Mouse (Mus musculus): ENCODE measurements around the gene Prkag3. TPM values are rescaled to one million over a fixed set of nuclear protein-coding genes. Genes with fewer than 3 reads are reported as not detected.
A peak's percentile ranks its signal among the peaks of the same experiment; 100 is the strongest.

Gene Prkag3
- total RNA-seq (2021), result not detected

DNA sequence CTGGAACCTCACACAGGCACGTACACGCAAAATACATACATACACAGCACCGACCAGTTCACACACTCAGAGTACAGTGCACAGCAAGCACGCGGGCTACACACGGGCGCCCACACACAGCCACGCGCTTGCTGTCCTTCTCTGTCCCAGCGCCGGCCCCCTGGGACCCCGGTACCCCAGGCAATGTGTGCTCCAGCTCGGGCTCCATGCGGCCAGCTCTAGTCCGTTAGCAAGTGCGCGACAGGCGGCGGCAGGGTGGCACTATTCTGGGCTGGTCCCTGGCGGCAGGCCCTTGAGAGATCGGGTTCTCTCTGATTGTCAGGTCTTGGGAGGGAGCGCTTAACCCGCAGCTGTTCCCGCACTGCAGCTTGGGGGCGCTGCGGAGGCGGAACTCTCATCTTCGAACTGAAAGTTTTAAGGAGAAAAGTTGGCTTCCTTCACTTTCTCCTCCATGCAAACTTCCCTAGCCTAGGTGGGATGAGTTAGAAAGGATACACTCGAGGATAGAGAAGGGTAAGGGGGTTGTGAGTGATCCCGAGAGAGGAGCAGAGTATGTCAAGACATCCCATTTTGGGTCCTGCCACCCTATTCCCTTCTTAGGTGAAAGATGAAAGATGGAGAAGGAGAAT lies at the start of gene Prkag3:
Gene Prkag3, minus strand, starts transcription at position 579 of the 629 bp plus-strand sequence.
- intact Hi-C loops (cut with DNase I), result no loop called here
- DNase-seq (ENCODE audit: extremely low spot score in 1 of 2, low spot score in 2 of 2), result peak in 1 of 2 experiments; percentile 71

DNA sequence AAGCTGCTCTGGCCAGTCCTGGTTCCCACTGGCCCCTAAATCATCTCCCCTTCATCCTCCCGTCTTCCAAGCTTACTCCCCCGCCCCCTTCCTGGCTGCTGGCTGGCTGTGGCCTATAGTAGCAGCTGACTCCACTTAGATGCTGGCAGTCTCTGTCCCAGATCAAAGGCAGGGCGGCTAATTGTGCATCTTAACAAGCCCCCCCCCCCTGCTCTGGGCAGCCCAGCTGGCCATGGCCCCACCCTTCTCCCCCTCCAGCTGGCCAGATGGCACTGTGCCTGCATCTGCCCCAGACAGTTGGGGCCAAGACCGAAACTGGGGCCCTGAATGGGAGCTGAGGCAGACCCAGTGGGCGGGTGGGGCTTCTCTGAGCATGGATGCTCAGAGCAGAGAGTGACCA lies 48.4 kb upstream of the Prkag3 start:
- DNase-seq (ENCODE audit: extremely low spot score in 1 of 2, low spot score in 2 of 2), result peak in 1 of 2 experiments; percentile 73

DNA sequence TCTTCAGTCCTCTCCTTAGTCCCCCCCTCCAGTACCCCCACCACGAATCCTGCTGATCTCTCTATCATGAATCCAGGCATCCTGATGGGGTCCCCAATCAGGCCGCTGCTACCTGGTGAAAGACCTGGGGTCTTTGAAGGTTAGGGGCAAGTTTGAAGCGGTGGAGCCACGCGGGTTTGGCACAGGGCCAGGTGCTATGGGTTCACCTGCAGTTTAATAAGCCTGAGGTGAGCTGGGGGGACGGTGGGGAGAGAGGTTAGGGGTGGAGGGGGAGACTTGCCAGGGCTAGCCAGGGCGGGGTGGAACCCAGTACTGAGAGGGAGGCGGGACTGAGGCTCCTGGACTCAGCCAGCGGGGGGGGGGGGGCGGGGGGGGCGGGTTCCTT lies 46.1 kb upstream of the Prkag3 start:
- intact Hi-C loops (cut with DNase I), result no loop called here
- DNase-seq (ENCODE audit: extremely low spot score in 1 of 2, low spot score in 2 of 2), result no peak

More for the DNA sequence above, 48.4 kb upstream of the Prkag3 start:
- intact Hi-C loops (cut with DNase I), result no loop called here

DNA sequence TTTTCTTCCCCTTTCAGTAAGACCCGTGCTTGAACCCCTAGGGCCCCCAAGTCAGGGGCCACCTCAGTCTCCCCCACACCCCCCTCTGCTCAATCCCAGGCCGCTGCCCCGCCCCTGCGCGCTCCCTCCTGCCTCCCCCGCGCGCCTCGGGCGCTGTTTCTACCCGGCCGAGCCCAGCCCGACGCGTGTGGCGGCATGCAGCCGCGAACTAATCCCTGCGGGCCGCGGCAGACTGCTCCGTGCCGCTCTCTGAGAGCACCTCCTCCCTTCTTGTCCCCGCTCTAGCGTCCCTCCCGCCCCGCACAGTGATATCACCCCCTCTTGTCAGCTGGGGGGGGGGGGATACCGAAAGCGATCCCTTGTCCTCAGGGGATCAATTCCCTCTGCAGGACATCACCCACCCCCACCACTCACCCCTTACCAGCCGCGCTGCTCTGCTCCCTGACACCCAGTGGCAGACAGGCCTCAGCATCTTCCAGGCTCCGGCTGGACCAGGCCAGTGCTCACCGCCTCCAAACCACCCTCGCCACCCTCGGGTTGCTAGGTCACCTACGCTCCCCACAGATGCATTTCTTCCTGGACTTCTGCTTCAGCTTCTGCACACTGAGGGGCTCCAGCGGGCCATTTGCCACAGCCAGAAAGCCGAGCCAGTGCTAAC lies 45.6 kb upstream of the Prkag3 start:
- intact Hi-C loops (cut with DNase I), result no loop called here
- no peak for DNase-seq (ENCODE audit: extremely low spot score in 1 of 2, low spot score in 2 of 2)

DNA sequence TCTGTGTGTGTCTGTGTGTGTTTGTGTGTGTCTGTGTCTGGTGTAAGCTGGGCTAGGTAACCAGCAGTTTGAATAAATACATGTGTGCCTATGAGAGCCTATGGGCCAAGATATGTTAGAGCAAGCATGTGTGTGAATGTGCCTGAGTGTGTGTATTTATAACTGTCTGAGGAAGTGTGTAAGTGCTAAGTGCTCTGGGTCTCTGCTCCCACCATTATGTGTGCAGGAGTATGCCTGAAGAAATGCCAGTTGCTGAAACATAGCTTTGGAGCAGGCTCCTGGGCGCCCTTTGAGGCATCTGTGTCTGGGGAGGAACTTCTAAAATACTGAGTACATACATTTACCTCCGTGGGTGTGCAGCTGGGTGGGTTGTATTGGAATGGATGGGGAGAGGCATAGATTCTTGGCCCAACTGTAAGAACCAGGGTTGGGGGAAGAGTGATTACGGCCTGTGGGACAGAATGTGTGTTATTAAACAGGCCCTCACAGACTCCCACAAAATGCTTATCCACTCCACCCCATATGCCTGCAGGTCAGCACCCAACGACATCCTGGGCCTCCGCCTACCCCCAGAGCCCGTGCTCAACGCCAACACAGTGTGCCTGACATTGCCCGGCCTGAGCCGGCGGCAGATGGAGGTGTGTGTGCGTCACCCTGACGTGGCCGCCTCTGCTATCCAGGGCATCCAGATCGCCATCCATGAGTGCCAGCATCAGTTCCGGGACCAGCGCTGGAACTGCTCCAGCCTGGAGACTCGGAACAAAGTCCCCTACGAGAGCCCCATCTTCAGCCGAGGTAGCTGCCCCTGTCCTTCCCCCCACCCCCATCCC lies 44.0 kb upstream of the Prkag3 start:
- intact Hi-C loops (cut with DNase I), result no loop called here
- DNase-seq (ENCODE audit: extremely low spot score in 1 of 2, low spot score in 2 of 2), result peak in 1 of 2 experiments; percentile 12

DNA sequence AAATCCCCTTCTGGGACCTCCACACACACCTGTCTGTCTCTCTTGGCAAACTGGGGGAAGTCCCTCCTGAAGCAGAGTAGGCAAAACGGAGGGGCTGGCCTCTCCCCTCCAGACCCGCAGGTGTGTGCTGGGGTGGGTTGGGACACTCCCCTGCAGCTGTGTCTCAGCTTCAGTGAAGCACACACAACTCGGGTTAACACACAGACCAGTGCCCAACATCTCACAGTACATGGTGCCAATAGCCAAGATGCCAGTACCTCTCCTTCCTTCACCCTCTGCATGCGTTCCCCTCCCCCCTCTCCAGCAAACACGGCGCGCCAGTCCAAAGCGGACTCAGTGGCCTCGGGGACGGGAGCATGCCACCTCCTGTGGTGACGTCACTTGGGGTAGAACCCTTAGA lies 42.2 kb upstream of the Prkag3 start, which contains the start of gene Wnt10a:
Gene Wnt10a, plus strand, starts transcription at position 268 of the 400 bp plus-strand sequence.
- intact Hi-C loops (cut with DNase I), result no loop called here

DNA sequence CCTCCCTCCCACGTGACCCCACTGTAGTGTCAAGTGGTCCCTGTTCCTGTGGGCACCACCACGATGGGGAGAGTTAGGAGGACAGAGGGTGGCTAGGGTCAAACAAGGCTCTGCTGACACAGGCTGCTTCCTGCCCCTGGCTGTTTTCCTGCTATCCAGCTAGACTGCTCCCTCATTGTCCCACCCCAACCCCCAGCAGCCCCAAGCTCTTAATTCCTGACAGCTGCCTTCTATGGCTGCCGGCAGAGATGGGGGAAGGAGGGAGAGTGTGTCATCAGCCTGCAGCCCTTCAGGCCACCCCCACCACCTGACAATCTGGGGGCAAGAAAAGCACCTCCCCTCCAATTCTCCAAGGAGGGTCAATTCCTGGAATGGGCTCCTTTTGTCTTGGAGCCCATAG lies 41.1 kb upstream of the Prkag3 start:
- intact Hi-C loops (cut with DNase I), result no loop called here
- no peak for DNase-seq (ENCODE audit: extremely low spot score in 1 of 2, low spot score in 2 of 2)

More for the DNA sequence above, 42.2 kb upstream of the Prkag3 start, which contains the start of gene Wnt10a:
- no peak for DNase-seq (ENCODE audit: extremely low spot score in 1 of 2, low spot score in 2 of 2)

DNA sequence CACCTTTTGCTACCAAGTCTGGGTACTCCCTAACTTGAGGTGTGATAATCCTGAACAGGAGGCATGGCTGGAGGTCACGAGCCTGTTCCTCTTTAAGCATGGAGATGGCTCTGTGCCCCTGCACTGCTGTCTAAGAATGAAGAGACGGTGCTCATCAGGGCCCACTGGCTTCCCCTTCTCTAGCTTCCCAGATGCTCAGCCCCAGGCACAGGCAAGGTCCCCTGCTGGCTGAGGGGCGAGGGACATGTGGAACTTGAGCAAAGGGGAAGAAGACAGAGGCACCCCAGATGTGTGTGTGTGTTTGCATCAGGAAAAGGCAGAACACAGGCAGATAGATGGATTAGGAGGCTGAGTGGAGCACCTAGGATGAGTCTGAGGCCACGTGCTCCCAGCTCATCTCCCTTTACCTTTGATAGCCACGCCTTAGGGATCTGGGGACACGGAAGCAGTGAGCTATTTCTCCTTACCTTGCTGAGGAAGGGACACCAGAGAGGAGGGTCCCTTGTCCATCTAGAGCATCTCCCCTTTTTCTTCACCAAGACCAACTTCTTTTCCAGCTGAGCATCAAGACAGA lies 39.7 kb upstream of the Prkag3 start:
- no peak for DNase-seq (ENCODE audit: extremely low spot score in 1 of 2, low spot score in 2 of 2)
- intact Hi-C loops (cut with DNase I), result loop anchor here (2.0 kb wide), 1 partner anchor 18 kb away; no protein-coding TSS in a partner anchor

DNA sequence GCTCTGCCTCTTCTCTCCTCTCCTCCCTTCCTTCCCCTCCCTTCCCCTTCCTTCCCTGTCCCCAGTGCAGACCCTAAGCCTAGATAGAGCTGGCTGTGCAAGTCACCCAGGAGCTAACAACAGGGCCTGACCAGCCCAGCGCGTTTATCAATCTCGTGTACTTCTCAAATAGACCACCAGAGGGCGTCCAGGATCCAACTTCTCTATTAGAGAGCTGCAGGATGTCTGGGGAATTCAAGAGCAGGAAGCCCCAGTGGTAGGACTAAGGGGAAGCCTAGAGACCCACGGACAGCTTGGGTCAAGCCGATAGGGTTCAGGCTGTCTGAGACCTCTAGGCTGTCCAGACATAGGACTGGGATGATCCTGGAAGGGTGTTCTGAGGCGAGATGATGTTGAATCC lies 38.8 kb upstream of the Prkag3 start:
- intact Hi-C loops (cut with DNase I), result loop anchor here (2.0 kb wide), 1 partner anchor 19 kb away; no protein-coding TSS in a partner anchor
- peak; percentile 80 to 82 for DNase-seq (ENCODE audit: extremely low spot score in 1 of 2, low spot score in 2 of 2)

DNA sequence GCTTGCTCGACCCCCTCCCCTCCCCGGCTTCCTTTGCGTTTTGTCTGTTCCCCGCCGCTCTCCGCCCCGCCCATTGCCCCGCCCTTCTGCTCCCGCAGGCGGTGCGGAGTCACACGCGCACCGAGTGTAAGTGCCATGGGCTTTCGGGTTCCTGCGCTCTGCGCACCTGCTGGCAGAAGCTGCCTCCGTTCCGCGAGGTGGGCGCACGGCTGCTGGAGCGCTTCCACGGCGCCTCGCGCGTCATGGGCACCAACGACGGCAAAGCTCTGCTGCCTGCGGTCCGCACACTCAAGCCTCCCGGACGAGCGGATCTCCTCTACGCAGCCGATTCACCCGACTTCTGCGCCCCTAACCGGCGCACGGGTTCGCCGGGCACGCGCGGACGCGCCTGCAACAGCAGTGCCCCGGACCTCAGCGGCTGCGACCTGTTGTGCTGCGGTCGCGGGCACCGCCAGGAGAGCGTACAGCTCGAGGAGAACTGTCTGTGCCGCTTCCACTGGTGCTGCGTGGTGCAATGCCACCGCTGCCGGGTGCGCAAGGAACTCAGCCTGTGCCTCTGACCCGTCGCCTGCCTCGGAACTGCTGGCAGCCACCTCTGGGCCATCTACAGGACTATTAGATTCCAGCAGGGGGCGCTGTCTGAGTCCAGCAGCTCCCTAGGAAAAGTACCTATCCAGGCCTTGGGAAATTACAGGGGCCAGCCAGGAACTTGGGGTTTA lies 35.2 kb upstream of the Prkag3 start:
- intact Hi-C loops (cut with DNase I), result no loop called here

DNA sequence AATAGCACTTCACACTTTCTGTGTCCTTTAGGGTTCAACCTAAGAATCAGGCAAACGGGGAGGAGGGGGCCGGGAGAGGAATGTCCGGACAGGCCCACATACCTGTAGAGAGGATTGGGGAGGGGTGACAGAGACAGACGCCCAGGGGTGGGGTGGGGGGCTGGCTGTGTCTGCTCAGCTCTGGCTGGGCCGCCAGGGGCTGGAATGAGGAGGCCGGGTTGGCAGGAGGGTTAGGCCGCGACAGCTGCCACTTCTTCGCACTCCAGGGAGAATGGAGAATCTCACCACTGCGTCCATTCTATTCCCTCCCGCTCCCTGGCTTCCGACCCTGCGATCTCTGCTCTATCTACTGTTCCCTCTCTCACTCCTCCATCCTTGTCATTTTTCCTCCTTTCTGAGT lies 34.5 kb upstream of the Prkag3 start:
- DNase-seq (ENCODE audit: extremely low spot score in 1 of 2, low spot score in 2 of 2), result no peak
- intact Hi-C loops (cut with DNase I), result no loop called here

More for the DNA sequence above, 35.2 kb upstream of the Prkag3 start:
- peak in 1 of 2 experiments; percentile 74 for DNase-seq (ENCODE audit: extremely low spot score in 1 of 2, low spot score in 2 of 2)

DNA sequence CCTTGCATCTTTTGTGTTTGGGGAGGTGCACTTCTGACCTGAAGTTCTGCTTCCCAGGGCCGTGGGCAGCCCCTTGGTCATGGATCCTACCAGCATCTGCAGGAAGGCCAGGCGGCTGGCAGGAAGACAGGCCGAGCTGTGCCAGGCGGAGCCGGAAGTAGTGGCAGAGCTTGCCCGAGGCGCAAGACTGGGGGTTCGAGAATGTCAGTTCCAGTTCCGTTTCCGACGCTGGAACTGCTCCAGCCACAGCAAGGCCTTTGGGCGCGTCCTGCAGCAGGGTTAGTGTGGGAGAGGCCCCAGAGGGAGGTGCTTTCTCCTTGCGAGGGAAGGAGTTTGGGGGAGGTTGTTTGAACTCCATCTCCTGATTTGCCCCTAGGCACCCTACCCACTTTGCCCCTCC lies 33.0 kb upstream of the Prkag3 start:
- intact Hi-C loops (cut with DNase I), result no loop called here
- no peak for DNase-seq (ENCODE audit: extremely low spot score in 1 of 2, low spot score in 2 of 2)

DNA sequence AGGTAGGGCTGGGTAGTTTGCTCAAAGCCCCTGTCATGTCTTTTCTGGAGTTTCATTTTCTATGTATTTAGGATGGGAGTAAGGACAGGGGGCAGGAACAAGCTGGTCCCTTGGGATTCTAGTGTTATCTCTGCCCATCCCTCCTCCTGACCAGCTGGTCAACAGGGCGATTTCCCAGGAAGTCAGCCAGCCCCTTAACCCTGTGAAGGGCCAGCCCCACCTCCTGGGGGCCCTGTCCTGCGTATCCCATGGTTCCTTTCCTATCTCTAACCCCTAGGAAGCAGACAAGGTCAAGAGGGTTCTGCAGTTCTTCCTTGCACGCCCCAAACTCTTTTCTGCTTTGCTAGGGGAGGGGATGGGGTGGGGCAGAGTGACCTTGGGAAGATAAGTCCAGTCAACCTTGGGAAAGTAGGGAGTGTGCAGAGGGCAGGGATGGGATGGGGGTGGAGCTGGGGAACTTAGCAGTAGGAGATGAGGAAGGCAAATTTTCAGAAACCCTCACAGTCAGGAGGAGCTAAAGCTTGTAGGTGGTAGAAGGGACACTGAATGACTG lies 30.0 kb upstream of the Prkag3 start:
- DNase-seq (ENCODE audit: extremely low spot score in 1 of 2, low spot score in 2 of 2), result no peak
- intact Hi-C loops (cut with DNase I), result no loop called here

DNA sequence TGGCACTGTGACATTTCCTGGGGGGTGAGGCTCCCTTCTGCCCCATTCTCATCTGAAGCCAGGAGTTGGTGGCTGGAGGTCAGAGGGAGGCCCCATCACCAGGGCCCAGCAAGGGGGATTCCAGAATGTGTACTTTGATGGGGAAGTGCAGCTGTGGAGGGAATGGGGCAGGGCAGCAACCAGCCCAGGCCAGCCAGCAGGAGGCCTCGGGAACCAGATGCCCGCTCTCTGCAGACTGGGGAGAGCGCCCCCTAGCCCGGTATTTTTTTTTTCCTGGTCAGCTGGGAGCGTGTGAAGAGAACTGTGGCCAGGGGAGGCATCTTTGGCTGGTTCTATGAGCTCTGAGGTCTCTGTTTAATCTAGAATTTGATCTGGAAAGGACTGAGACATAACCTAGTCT lies 26.8 kb upstream of the Prkag3 start:
- DNase-seq (ENCODE audit: extremely low spot score in 1 of 2, low spot score in 2 of 2), result peak in 1 of 2 experiments; percentile 48
- intact Hi-C loops (cut with DNase I), result no loop called here

DNA sequence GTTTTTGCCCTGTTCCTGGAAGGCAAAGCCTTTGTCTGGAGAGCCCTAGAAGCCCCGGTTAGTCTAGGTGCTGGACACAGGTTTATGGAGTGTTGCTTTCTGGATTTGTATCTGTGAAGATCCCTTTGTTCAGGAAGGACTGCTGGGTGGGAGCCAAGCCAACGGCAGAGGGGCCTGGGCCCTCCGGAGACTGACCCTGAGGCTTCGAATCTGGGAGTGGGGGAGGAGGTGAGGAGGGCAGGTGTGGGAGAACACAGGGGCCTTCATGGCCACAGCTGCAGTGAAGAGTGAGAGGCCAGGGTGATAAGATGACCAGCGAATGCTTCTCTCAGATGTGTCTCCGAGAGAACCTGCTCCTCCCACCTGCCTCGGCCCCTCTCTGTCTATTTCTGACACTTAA lies 25.0 kb upstream of the Prkag3 start:
- intact Hi-C loops (cut with DNase I), result no loop called here
- DNase-seq (ENCODE audit: extremely low spot score in 1 of 2, low spot score in 2 of 2), result peak in 1 of 2 experiments; percentile 38

DNA sequence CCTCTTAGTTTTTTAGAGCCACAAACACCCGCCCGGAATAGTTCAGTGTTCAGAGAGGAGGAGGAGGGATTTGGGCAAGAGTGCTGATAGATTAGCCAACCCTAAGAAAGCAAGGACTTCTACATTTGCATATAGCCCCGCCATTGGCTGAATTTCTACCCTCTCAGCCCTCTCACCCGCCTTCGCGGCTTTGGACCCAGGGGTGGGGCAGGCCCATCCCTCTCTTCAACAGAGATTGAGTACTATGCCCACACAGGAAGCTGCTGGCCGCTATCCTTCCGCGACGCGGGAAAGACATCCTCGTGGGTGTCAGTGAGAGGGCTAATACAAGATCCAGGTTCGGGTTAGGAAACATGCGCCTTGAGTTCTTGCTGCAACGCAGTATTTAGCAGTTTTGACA lies 24.1 kb upstream of the Prkag3 start:
- intact Hi-C loops (cut with DNase I), result no loop called here
- peak; percentile 58 to 80 for DNase-seq (ENCODE audit: extremely low spot score in 1 of 2, low spot score in 2 of 2)

DNA sequence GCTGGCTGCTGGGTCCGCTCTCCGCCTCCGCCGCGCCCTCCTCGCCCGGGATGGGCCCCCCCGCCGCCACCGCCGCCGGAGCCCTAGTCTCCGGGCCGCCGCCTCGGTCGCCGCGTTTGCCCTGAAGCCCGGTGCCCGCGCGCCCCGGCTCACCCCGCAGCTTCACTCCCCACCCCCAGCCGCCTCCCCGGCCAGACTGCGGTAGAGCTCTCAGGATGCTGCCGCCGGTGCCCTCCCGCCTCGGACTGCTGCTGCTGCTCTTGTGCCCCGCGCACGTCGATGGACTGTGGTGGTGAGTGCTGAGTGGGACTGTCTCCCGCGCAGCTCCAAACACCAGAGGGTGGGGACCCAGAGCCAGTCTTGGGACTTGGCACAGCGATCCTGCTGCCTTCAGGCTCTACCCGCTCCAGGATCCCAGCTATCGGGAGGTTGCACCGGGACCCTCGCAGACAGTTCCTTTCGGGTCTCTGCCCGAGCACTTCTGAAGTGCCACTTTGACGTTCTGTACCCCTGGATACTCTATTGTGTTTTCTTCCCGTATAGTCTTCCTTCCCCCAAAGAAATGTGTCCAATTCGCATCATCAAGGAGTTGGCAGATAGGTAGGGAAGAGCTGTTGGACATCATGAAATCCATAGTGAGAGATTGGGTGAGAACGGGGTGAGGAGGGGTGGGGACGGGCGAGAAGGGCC lies 23.1 kb upstream of the Prkag3 start:
- intact Hi-C loops (cut with DNase I), result no loop called here
- peak in 1 of 2 experiments; percentile 43 for DNase-seq (ENCODE audit: extremely low spot score in 1 of 2, low spot score in 2 of 2)

DNA sequence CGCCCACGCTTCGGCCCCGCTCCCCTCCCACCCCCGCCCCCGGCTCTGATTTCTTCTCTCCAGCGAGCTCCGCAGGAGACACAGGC lies 22.7 kb upstream of the Prkag3 start, which contains the start of gene Wnt6:
Gene Wnt6, plus strand, starts transcription at position 48 of the 86 bp plus-strand sequence.
- DNase-seq (ENCODE audit: extremely low spot score in 1 of 2, low spot score in 2 of 2), result no peak
- intact Hi-C loops (cut with DNase I), result no loop called here
